Mouse (Mus musculus) limb, embryonic 15.5 days (tissue): ENCODE data around the gene Brix1. TPM values are rescaled to one million over a fixed set of nuclear protein-coding genes. Genes with fewer than 3 reads are reported as not detected.
A peak's percentile ranks its signal among the peaks of the same experiment; 100 is the strongest.

Experiments
- ATAC-seq: fragments of 200-750 bp; cut with Nextera tagmentation; 2 replicates; pipeline ENCODE4 v1.8.0; 2017; ENCODE audit warnings: low read depth, moderate TSS enrichment; ENCODE audit not compliant: insufficient number of reproducible peaks, low FRiP score, low TSS enrichment
- H3K27ac ChIP-seq: fragments of 300-500 bp; sonication (generic); 2 replicates; pipeline ENCODE4 v1.5.1; 2015; ENCODE audit warnings: moderate library complexity, mild to moderate bottlenecking, inconsistent platforms
- H3K27me3 ChIP-seq: fragments of 300-500 bp; sonication (generic); 2 replicates; pipeline ENCODE4 v1.6.1; 2015; ENCODE audit warnings: inconsistent platforms
- H3K36me3 ChIP-seq: fragments of 300-500 bp; sonication (generic); 2 replicates; pipeline ENCODE4 v1.6.1; 2015; ENCODE audit warnings: inconsistent platforms
- H3K4me1 ChIP-seq: fragments of 300-500 bp; sonication (generic); 2 replicates; pipeline ENCODE4 v1.6.1; 2015; ENCODE audit warnings: inconsistent platforms
- H3K4me2 ChIP-seq: fragments of 300-500 bp; sonication (generic); 2 replicates; pipeline ENCODE4 v1.6.1; 2015; ENCODE audit warnings: mild to moderate bottlenecking, inconsistent platforms
- H3K4me3 ChIP-seq: fragments of 300-500 bp; sonication (generic); 2 replicates; pipeline ENCODE4 v1.5.1; 2015; ENCODE audit warnings: mild to moderate bottlenecking, inconsistent platforms
- H3K9ac ChIP-seq: fragments of 300-500 bp; sonication (generic); 2 replicates; pipeline ENCODE4 v1.6.1; 2015; ENCODE audit warnings: inconsistent platforms
- H3K9me3 ChIP-seq: fragments of 300-500 bp; sonication (generic); 2 replicates; pipeline ENCODE4 v1.6.1; 2016; ENCODE audit warnings: inconsistent platforms
- WGBS: fragments of 180-500 bp; shearing (Covaris S2); methylation state at CpG from one replicate; pipeline ENCODE4 v1.1.7; 2015; 5-methylcytosine and 5-hydroxymethylcytosine counted together
- polyA plus RNA-seq: library from polyadenylated mRNA; unstranded; fragments of >200 nt; fragmentation: Nextera tagmentation; extraction: Ambion mirVana; gene quantifications from 2 replicates; pipeline ENCODE4 v1.2.1, GENCODE M21; 2015

Brix1 gene
- polyA plus RNA-seq, 1 experiment from 2014 or later = 89.6 TPM

DNA sequence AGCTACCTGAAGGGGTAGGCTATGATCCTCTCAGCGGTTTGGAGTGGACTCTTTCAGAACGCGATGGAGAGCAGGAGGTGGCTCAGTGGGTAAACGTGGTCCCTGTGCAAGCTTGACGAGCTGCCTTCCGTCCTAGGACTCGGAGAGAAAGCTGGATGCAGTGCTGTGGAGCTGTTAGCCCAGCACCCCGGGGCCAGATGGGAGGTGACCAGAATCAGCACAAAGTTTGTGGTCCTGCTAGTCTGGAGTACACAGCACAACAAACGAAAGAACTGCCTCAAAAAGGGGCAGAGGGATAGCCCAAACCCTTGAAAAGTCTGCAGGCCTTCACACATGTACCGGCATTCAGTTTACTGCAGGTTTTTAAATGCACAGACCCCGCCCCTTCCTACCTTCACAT, 10.2 kb upstream of the Brix1 start:
- H3K36me3 ChIP-seq = peaks cover 25% of the 10 kb centered on the region
- ATAC-seq = no peak
- H3K9me3 ChIP-seq = no peaks in the 10 kb centered on the region
- H3K4me3 ChIP-seq = no peak overlapping the region
- H3K27ac ChIP-seq = no peak overlapping the region
- no peaks in the 10 kb centered on the region for H3K27me3 ChIP-seq
- 93% methylated on average over 11 of the region's 11 CpGs for WGBS
- H3K4me1 ChIP-seq = no peaks in the 10 kb centered on the region
- no peak overlapping the region for H3K4me2 ChIP-seq
- no peak overlapping the region for H3K9ac ChIP-seq

DNA sequence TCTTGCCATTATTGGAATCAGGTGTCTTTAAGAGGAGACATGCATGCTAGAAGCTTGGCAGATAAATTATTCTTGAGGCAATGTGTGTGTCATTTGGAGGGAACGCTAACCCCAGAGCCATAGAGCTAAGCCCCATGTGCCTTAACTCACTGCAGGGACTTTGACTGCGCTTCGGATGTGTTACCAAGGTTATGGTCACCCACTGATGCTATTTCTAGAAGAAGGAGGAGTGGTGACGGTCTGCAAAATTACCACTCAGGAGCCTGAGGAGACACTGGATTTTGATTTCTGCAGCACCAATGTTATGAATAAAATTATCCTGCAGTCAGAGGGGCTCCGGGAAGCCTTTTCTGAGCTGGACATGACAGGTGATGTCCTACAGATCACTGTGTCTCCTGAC, 4.4 kb upstream of the Brix1 start:
- H3K9me3 ChIP-seq = no peaks in the 10 kb centered on the region
- no peak overlapping the region for H3K9ac ChIP-seq
- H3K27me3 ChIP-seq = no peaks in the 10 kb centered on the region
- no peak for ATAC-seq
- WGBS = 92% methylated on average over 5 of the region's 5 CpGs
- H3K4me1 ChIP-seq = peaks cover 3% of the 10 kb centered on the region
- H3K4me2 ChIP-seq = no peak overlapping the region
- H3K27ac ChIP-seq = no peak overlapping the region
- no peak overlapping the region for H3K4me3 ChIP-seq
- H3K36me3 ChIP-seq = peaks cover 32% of the 10 kb centered on the region

DNA sequence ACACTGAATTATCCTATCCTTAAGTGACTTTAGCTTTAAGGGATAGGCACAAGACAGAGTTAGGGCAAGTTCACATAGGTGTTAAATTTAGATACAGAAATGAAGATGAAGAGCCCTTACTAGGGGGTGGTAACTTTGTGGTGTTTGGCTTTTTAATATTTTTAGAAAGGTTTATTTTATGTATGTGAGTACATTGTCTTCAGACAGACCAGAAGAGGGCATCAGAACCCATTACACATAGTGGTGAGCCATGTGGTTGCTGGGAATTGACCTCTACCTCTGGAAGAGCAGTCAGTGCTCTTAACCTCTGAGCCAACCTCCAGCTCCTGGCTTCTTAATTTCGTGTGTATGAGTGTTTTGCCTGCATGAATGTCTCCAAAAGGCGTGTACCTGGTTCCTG, 1.5 kb upstream of the Brix1 start:
- Histone ChIP-seq H3K4me2 (peak overlapping the region; percentile 60), H3K4me3 (peak overlapping the region; percentile 61), H3K36me3 (peaks cover 26% of the 10 kb centered on the region), H3K9ac (no peak overlapping the region), H3K4me1 (peaks cover 14% of the 10 kb centered on the region), H3K9me3 (no peaks in the 10 kb centered on the region), H3K27ac (no peak overlapping the region), H3K27me3 (no peaks in the 10 kb centered on the region)
- WGBS = 54% methylated on average over 2 of the region's 2 CpGs
- no peak for ATAC-seq

DNA sequence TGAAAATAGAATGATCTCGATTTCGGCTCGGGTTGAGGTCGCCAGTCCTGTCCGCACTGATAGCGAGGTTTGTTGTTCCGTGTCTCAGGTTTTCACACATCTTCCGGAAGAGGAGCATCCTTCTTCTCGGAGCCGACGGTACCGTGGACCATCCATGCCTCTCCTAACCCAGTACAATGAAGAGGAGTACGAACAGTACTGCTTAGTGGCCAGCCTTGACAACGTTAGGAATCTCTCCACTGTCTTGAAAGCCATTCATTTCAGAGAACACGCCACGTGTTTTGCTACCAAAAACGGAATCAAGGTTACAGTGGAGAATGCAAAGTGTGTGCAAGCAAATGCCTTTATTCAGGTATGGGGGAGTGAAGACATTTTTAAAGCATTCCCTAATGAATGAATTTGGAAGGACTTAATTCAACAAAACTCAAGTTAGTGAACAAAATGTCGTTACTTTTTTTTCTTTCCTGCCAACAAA, 655 bp upstream of the Brix1 start:
- peak overlapping the region; percentile 76 for H3K27ac ChIP-seq
- peak overlapping the region; percentile 39 for H3K9ac ChIP-seq
- WGBS = under 1% methylated on average over 18 of the region's 18 CpGs
- no peaks in the 10 kb centered on the region for H3K9me3 ChIP-seq
- peaks cover 14% of the 10 kb centered on the region for H3K4me1 ChIP-seq
- no peaks in the 10 kb centered on the region for H3K27me3 ChIP-seq
- peak overlapping the region; percentile 61 for H3K4me3 ChIP-seq
- 0 out of 2 replicates have a peak, but pooled peaks have one; percentile 5 for ATAC-seq
- H3K36me3 ChIP-seq = peaks cover 27% of the 10 kb centered on the region
- peak overlapping the region; percentile 60 for H3K4me2 ChIP-seq

DNA sequence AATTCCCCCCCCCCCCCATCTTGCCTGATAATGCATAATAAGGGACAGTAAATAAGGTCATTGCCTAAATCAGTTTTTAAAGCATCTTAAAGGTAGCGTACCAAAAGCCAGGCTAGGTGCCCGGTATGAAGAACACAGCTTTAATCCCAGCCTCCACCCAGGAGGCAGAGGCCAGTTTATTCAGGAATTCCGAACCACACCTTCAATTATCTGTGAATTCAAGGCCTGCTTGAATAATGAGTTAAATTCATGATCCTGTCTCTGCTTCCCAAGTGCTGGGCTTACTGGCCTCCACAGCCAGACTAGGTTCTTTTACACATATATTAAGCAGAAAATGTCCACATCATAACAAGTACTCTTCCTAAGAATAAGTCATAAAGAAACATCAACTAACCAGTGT, 14.8 kb downstream of the Brix1 start:
- H3K4me3 ChIP-seq = peak overlapping the region; percentile 87
- WGBS = 10% methylated on average over 3 of the region's 3 CpGs
- peaks cover 7% of the 10 kb centered on the region; the same call in 1 of the 2 replicates for H3K4me1 ChIP-seq
- H3K9ac ChIP-seq = peak overlapping the region; percentile 86
- H3K9me3 ChIP-seq = no peaks in the 10 kb centered on the region
- peak overlapping the region; percentile 56 for H3K4me2 ChIP-seq
- no peak for ATAC-seq
- H3K27me3 ChIP-seq = no peaks in the 10 kb centered on the region
- peaks cover 12% of the 10 kb centered on the region for H3K36me3 ChIP-seq
- peak overlapping the region; percentile 67; the same call in 1 of the 2 replicates for H3K27ac ChIP-seq

GRCm38 (mm10) chr15:10470151-10470831, 15.5 kb downstream of the Brix1 start, which contains the start of gene Dnajc21:
TSS of gene Dnajc21 (minus strand) at chr15:10470516.
- WGBS = under 1% methylated on average over 63 of the region's 87 CpGs
- ATAC-seq = peak; percentile 94

DNA sequence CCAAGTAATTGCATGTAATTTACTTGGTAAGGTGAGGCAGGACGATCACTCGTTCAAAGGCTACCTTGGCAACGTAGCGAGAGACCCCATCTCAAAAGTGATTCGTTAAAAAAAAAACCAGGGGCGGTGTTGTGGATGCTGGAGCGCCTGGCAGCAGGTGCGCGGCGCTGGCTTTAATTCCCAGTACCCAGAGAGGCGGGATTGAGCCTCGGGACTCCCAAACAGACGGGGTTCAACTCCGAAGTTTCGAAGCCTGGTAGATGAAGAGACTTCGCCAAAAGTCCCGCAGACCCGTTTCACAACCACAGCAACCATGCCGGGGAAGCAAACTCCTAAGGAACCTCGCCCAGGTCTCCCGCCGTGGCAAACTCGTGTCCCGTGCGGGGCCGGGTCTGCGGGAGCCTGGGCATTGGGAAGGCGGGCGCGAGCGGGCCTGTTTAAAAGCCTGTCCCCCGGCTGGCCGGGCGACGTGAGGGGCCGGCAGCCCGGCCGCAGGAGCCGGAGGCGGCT, 16.1 kb downstream of the Brix1 start:
- 0 out of 2 replicates have a peak, but pooled peaks cover 2% of the 10 kb centered on the region for H3K36me3 ChIP-seq
- peak overlapping the region; percentile 87 for H3K4me3 ChIP-seq
- no peaks in the 10 kb centered on the region for H3K27me3 ChIP-seq
- H3K9me3 ChIP-seq = no peaks in the 10 kb centered on the region
- peaks cover 7% of the 10 kb centered on the region; the same call in 1 of the 2 replicates for H3K4me1 ChIP-seq
- ATAC-seq = no peak
- H3K27ac ChIP-seq = peak overlapping the region; percentile 85
- H3K9ac ChIP-seq = peak overlapping the region; percentile 86
- peak overlapping the region; percentile 56 for H3K4me2 ChIP-seq
- WGBS = under 1% methylated on average over 40 of the region's 40 CpGs

More at GRCm38 (mm10) chr15:10470151-10470831, 15.5 kb downstream of the Brix1 start, which contains the start of gene Dnajc21:
- Histone ChIP-seq H3K27ac (peak within 1 kb of the TSS; percentile 85), H3K4me2 (peak within 1 kb of the TSS; percentile 56), H3K4me1 (peaks cover 7% of the 10 kb centered on the region; the same call in 1 of the 2 replicates), H3K36me3 (peaks cover 5% of the 10 kb centered on the region), H3K9ac (peak within 1 kb of the TSS; percentile 86), H3K9me3 (no peaks in the 10 kb centered on the region), H3K4me3 (peak within 1 kb of the TSS; percentile 87), H3K27me3 (no peaks in the 10 kb centered on the region)

GRCm38 (mm10) chr15:10468761-10469160, 17.0 kb downstream of the Brix1 start:
- ATAC-seq = no peak
- H3K9me3 ChIP-seq = no peaks in the 10 kb centered on the region
- 85% methylated on average over 3 of the region's 3 CpGs for WGBS
- H3K27ac ChIP-seq = no peak overlapping the region
- H3K4me1 ChIP-seq = peaks cover 7% of the 10 kb centered on the region; the same call in 1 of the 2 replicates
- peak overlapping the region; percentile 87; the same call in 1 of the 2 replicates for H3K4me3 ChIP-seq
- H3K9ac ChIP-seq = no peak overlapping the region
- H3K36me3 ChIP-seq = no peaks in the 10 kb centered on the region
- no peaks in the 10 kb centered on the region for H3K27me3 ChIP-seq
- H3K4me2 ChIP-seq = no peak overlapping the region

GRCm38 (mm10) chr15:10464678-10465077, 21.1 kb downstream of the Brix1 start:
- H3K27ac ChIP-seq = no peak overlapping the region
- no peak overlapping the region for H3K4me2 ChIP-seq
- H3K4me3 ChIP-seq = no peak overlapping the region
- H3K9me3 ChIP-seq = no peaks in the 10 kb centered on the region
- H3K9ac ChIP-seq = no peak overlapping the region
- H3K4me1 ChIP-seq = peaks cover 4% of the 10 kb centered on the region; the same call in 1 of the 2 replicates
- H3K27me3 ChIP-seq = no peaks in the 10 kb centered on the region
- 88% methylated on average over 3 of the region's 3 CpGs for WGBS
- no peak for ATAC-seq
- H3K36me3 ChIP-seq = peaks cover 21% of the 10 kb centered on the region

- H3K36me3 ChIP-seq = peaks cover 28% of the 10 kb centered on the region
- WGBS = 71% methylated on average over 5 of the region's 5 CpGs
- no peak overlapping the region for H3K27ac ChIP-seq
- ATAC-seq = no peak
- H3K4me3 ChIP-seq = no peak overlapping the region
- H3K9ac ChIP-seq = no peak overlapping the region
- no peaks in the 10 kb centered on the region; the same call in 1 of the 2 replicates for H3K4me1 ChIP-seq
- H3K9me3 ChIP-seq = no peaks in the 10 kb centered on the region
- no peaks in the 10 kb centered on the region for H3K27me3 ChIP-seq
- H3K4me2 ChIP-seq = no peak overlapping the region
These were observed 22.2 kb downstream of the Brix1 start for GRCm38 (mm10) chr15:10463555-10463954.

GRCm38 (mm10) chr15:10460986-10461385, 24.8 kb downstream of the Brix1 start:
- Histone ChIP-seq H3K9ac (no peak overlapping the region), H3K36me3 (peaks cover 44% of the 10 kb centered on the region), H3K9me3 (no peaks in the 10 kb centered on the region), H3K27me3 (no peaks in the 10 kb centered on the region), H3K4me3 (no peak overlapping the region), H3K27ac (no peak overlapping the region), H3K4me2 (no peak overlapping the region), H3K4me1 (no peaks in the 10 kb centered on the region)
- ATAC-seq = no peak
- WGBS = 91% methylated on average over 12 of the region's 12 CpGs

DNA sequence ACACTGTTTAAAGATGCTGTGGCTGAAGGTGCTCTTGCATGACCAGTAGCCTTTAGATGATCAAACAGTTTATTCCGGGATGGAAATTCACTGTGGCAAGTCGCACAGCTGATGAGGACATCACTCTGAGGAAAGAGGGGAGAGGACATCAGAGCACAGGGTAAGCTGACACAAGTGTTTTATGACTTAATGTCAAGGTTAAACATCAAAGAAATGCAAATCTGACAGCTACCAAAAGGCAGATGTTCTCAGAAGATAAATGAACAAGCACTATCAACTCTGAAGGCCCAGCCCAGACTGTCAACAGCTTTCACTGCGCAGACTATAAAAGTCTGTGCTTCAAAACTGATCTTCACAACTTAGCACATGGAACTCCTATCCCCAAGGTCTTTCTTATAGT, 38.6 kb downstream of the Brix1 start:
- Histone ChIP-seq H3K27ac (no peak overlapping the region), H3K9me3 (no peaks in the 10 kb centered on the region), H3K4me1 (no peaks in the 10 kb centered on the region), H3K9ac (no peak overlapping the region), H3K27me3 (no peaks in the 10 kb centered on the region), H3K36me3 (peaks cover 53% of the 10 kb centered on the region), H3K4me2 (no peak overlapping the region), H3K4me3 (no peak overlapping the region)
- WGBS = 80% methylated on average over 3 of the region's 3 CpGs
- ATAC-seq = no peak
